Mouse (Mus musculus) lung, postnatal 4 days (tissue): ENCODE measurements around the gene Gm10392.

ENCODE experiments used
- DNase-seq, 2 experiments: peaks; one replicate each; pipeline ENCODE4 v3.0.0; 2021

Gm10392 gene

GRCm38 (mm10) chr11:77491502-77492291, 27.3 kb downstream of the Gm10392 start:
- peak; percentile 77 to 91 for DNase-seq

- peak; percentile 93 to 94 for DNase-seq
Observed at GRCm38 (mm10) chr11:77491123-77491501, 27.9 kb downstream of the Gm10392 start.

GRCm38 (mm10) chr11:77490451-77490850, 28.5 kb downstream of the Gm10392 start:
- DNase-seq = no peak

- DNase-seq = peak; percentile 77 to 81
Observed at GRCm38 (mm10) chr11:77489591-77490235, 29.3 kb downstream of the Gm10392 start, which contains the start of gene Ankrd13b. TSS of gene Ankrd13b (minus strand) at chr11:77489678.

GRCm38 (mm10) chr11:77488771-77489581, 30.0 kb downstream of the Gm10392 start:
- no peak for DNase-seq

GRCm38 (mm10) chr11:77486798-77487197, 32.2 kb downstream of the Gm10392 start:
- DNase-seq = no peak

- DNase-seq = no peak
Observed at GRCm38 (mm10) chr11:77485229-77485628, 33.8 kb downstream of the Gm10392 start.

- no peak for DNase-seq
Observed at GRCm38 (mm10) chr11:77483510-77484255, 35.3 kb downstream of the Gm10392 start.

GRCm38 (mm10) chr11:77483043-77483442, 36.0 kb downstream of the Gm10392 start:
- no peak for DNase-seq

GRCm38 (mm10) chr11:77476895-77477294, 42.1 kb downstream of the Gm10392 start:
- DNase-seq = no peak

GRCm38 (mm10) chr11:77476216-77476615, 42.8 kb downstream of the Gm10392 start:
- no peak for DNase-seq

- DNase-seq = no peak
Observed at GRCm38 (mm10) chr11:77472775-77473174, 46.2 kb downstream of the Gm10392 start.

GRCm38 (mm10) chr11:77471407-77471806, 47.6 kb downstream of the Gm10392 start:
- no peak for DNase-seq

GRCm38 (mm10) chr11:77468397-77468796, 50.6 kb downstream of the Gm10392 start:
- no peak for DNase-seq

GRCm38 (mm10) chr11:77467784-77468183, 51.2 kb downstream of the Gm10392 start:
- peak; percentile 79 to 85 for DNase-seq

- peak; percentile 86 to 88 for DNase-seq
Observed at GRCm38 (mm10) chr11:77467157-77467556, 51.8 kb downstream of the Gm10392 start.
